Mouse (Mus musculus): Measurements from ENCODE around the gene Ppfia3. TPM values are rescaled to one million over a fixed set of nuclear protein-coding genes. Genes with fewer than 3 reads are reported as not detected.

Ppfia3 gene
- polyA plus RNA-seq, 1 experiment from 2014 or later = 30.4 TPM

- WGBS = 66% methylated on average over 3 of the region's 3 CpGs
- no peaks in the 10 kb centered on the region for H3K27me3 ChIP-seq (ENCODE audit: control insufficient read depth, insufficient read depth, low read length)
- H3K4me1 ChIP-seq (ENCODE audit: control insufficient read depth, insufficient read depth, low read length) = 0 out of 2 replicates have a peak, but pooled peaks cover 4% of the 10 kb centered on the region
- ATAC-seq (ENCODE audit: low read depth) = no peak
- no peak overlapping the region for H3K9ac ChIP-seq (replicated peaks; ENCODE audit: low read depth, low read length)
- no peaks in the 10 kb centered on the region for H3K36me3 ChIP-seq (ENCODE audit: control insufficient read depth, insufficient read depth, low read length)
- no peak overlapping the region for H3K4me2 ChIP-seq (ENCODE audit: low read depth, low read length)
- H3K9me3 ChIP-seq (ENCODE audit: control insufficient read depth, low read length) = no peaks in the 10 kb centered on the region
- no peak overlapping the region for H3K27ac ChIP-seq (ENCODE audit: low read depth, low read length)
- H3K4me3 ChIP-seq (ENCODE audit: low read depth, low read length) = no peak overlapping the region
Measured at GRCm38 (mm10) chr7:45297563-45297962, 69.3 kb downstream of the Ppfia3 start.

- Histone ChIP-seq H3K36me3 (ENCODE audit: control insufficient read depth, insufficient read depth, low read length) (no peaks in the 10 kb centered on the region), H3K4me1 (ENCODE audit: control insufficient read depth, insufficient read depth, low read length) (0 out of 2 replicates have a peak, but pooled peaks cover 4% of the 10 kb centered on the region), H3K27ac (ENCODE audit: low read depth, low read length) (no peak overlapping the region), H3K9me3 (ENCODE audit: control insufficient read depth, low read length) (no peaks in the 10 kb centered on the region), H3K27me3 (ENCODE audit: control insufficient read depth, insufficient read depth, low read length) (no peaks in the 10 kb centered on the region), H3K9ac (replicated peaks; ENCODE audit: low read depth, low read length) (no peak overlapping the region), H3K4me3 (ENCODE audit: low read depth, low read length) (no peak overlapping the region), H3K4me2 (ENCODE audit: low read depth, low read length) (no peak overlapping the region)
- 53% methylated on average over 1 of the region's 1 CpGs for WGBS
- ATAC-seq (ENCODE audit: low read depth) = no peak
Measured at GRCm38 (mm10) chr7:45296626-45297025, 70.2 kb downstream of the Ppfia3 start.

Other genes with a start within 250 kb of the Ppfia3 start
- 781 and 868 TPM in 2 replicates for gene Rps11, start 242.6 kb downstream of the Ppfia3 start, polyA plus RNA-seq (2014; fragmentation: Nextera tagmentation; extraction: Ambion mirVana)
- 668 and 729 TPM in 2 replicates for gene Rpl13a, start 238.3 kb downstream of the Ppfia3 start, polyA plus RNA-seq (2014; fragmentation: Nextera tagmentation; extraction: Ambion mirVana)
- 0.33 TPM in 1 of 2 replicates, not detected in the other for gene Gm45713, start 230.8 kb downstream of the Ppfia3 start, polyA plus RNA-seq (2014; fragmentation: Nextera tagmentation; extraction: Ambion mirVana)
- gene Flt3l, start 230.6 kb downstream of the Ppfia3 start, polyA plus RNA-seq (2014; fragmentation: Nextera tagmentation; extraction: Ambion mirVana) = 1.3 and 1.6 TPM in 2 replicates
- 90.4 and 91.2 TPM in 2 replicates for gene Pih1d1, start 212.7 kb downstream of the Ppfia3 start, polyA plus RNA-seq (2014; fragmentation: Nextera tagmentation; extraction: Ambion mirVana)
- gene Aldh16a1, start 212.4 kb downstream of the Ppfia3 start, polyA plus RNA-seq (2014; fragmentation: Nextera tagmentation; extraction: Ambion mirVana) = 16.9 and 19.8 TPM in 2 replicates
- gene Slc17a7, start 203.1 kb downstream of the Ppfia3 start, polyA plus RNA-seq (2014; fragmentation: Nextera tagmentation; extraction: Ambion mirVana) = 0.71 TPM in 1 of 2 replicates, not detected in the other
- gene Gfy, start 187.4 kb downstream of the Ppfia3 start, polyA plus RNA-seq (2014; fragmentation: Nextera tagmentation; extraction: Ambion mirVana) = not detected in 2 replicates
- not detected in 2 replicates for gene Pth2, start 186.0 kb downstream of the Ppfia3 start, polyA plus RNA-seq (2014; fragmentation: Nextera tagmentation; extraction: Ambion mirVana)
- 0.15 and 0.50 TPM in 2 replicates for gene Ccdc155, start 162.1 kb downstream of the Ppfia3 start, polyA plus RNA-seq (2014; fragmentation: Nextera tagmentation; extraction: Ambion mirVana)
- gene Dkkl1, start 154.9 kb downstream of the Ppfia3 start, polyA plus RNA-seq (2014; fragmentation: Nextera tagmentation; extraction: Ambion mirVana) = 11.8 and 12.9 TPM in 2 replicates
- 24.5 and 39.9 TPM in 2 replicates for gene Tead2, start 151.3 kb downstream of the Ppfia3 start, polyA plus RNA-seq (2014; fragmentation: Nextera tagmentation; extraction: Ambion mirVana)
- gene Cd37, start 127.9 kb downstream of the Ppfia3 start, polyA plus RNA-seq (2014; fragmentation: Nextera tagmentation; extraction: Ambion mirVana) = 1.0 and 1.6 TPM in 2 replicates
- 0.75 and 0.99 TPM in 2 replicates for gene Slc6a16, start 125.9 kb downstream of the Ppfia3 start, polyA plus RNA-seq (2014; fragmentation: Nextera tagmentation; extraction: Ambion mirVana)
- gene Slc6a21, start 89.5 kb downstream of the Ppfia3 start, polyA plus RNA-seq (2014; fragmentation: Nextera tagmentation; extraction: Ambion mirVana) = not detected in 2 replicates
- gene Trpm4, start 33.2 kb downstream of the Ppfia3 start, polyA plus RNA-seq (2014; fragmentation: Nextera tagmentation; extraction: Ambion mirVana) = 9.1 and 10.9 TPM in 2 replicates
- 0.13 and 0.52 TPM in 2 replicates for gene Hrc, start 31.7 kb downstream of the Ppfia3 start, polyA plus RNA-seq (2014; fragmentation: Nextera tagmentation; extraction: Ambion mirVana)
- gene Lin7b, start 3.6 kb upstream of the Ppfia3 start, polyA plus RNA-seq (2014; fragmentation: Nextera tagmentation; extraction: Ambion mirVana) = 24.9 and 49.4 TPM in 2 replicates
- 76.1 and 93.7 TPM in 2 replicates for gene Snrnp70, start 28.7 kb upstream of the Ppfia3 start, polyA plus RNA-seq (2014; fragmentation: Nextera tagmentation; extraction: Ambion mirVana)
- gene Kcna7, start 38.6 kb upstream of the Ppfia3 start, polyA plus RNA-seq (2014; fragmentation: Nextera tagmentation; extraction: Ambion mirVana) = not detected in 2 replicates
- gene Ntf5, start 46.7 kb upstream of the Ppfia3 start, polyA plus RNA-seq (2014; fragmentation: Nextera tagmentation; extraction: Ambion mirVana) = not detected in 2 replicates
- not detected in 2 replicates for gene Lhb, start 53.8 kb upstream of the Ppfia3 start, polyA plus RNA-seq (2014; fragmentation: Nextera tagmentation; extraction: Ambion mirVana)
- gene Gys1, start 67.8 kb upstream of the Ppfia3 start, polyA plus RNA-seq (2014; fragmentation: Nextera tagmentation; extraction: Ambion mirVana) = 18.1 and 19.9 TPM in 2 replicates
- 86.8 and 95.3 TPM in 2 replicates for gene Ruvbl2, start 71.1 kb upstream of the Ppfia3 start, polyA plus RNA-seq (2014; fragmentation: Nextera tagmentation; extraction: Ambion mirVana)
- 5,062 and 5,088 TPM in 2 replicates for gene Ftl1, start 92.9 kb upstream of the Ppfia3 start, polyA plus RNA-seq (2014; fragmentation: Nextera tagmentation; extraction: Ambion mirVana)
- 107 and 215 TPM in 2 replicates for gene Bax, start 99.9 kb upstream of the Ppfia3 start, polyA plus RNA-seq (2014; fragmentation: Nextera tagmentation; extraction: Ambion mirVana)
- 0.17 and 0.31 TPM in 2 replicates for gene Tulp2, start 114.9 kb upstream of the Ppfia3 start, polyA plus RNA-seq (2014; fragmentation: Nextera tagmentation; extraction: Ambion mirVana)
- not detected in 2 replicates for gene Gm45808, start 119.8 kb upstream of the Ppfia3 start, polyA plus RNA-seq (2014; fragmentation: Nextera tagmentation; extraction: Ambion mirVana)
- gene Dhdh, start 121.8 kb upstream of the Ppfia3 start, polyA plus RNA-seq (2014; fragmentation: Nextera tagmentation; extraction: Ambion mirVana) = 4.0 and 4.6 TPM in 2 replicates
- 115 and 134 TPM in 2 replicates for gene Nucb1, start 143.4 kb upstream of the Ppfia3 start, polyA plus RNA-seq (2014; fragmentation: Nextera tagmentation; extraction: Ambion mirVana)
- gene Ppp1r15a, start 159.2 kb upstream of the Ppfia3 start, polyA plus RNA-seq (2014; fragmentation: Nextera tagmentation; extraction: Ambion mirVana) = 14.0 and 14.2 TPM in 2 replicates
- gene Plekha4, start 159.3 kb upstream of the Ppfia3 start, polyA plus RNA-seq (2014; fragmentation: Nextera tagmentation; extraction: Ambion mirVana) = 0.54 and 3.2 TPM in 2 replicates
- gene Hsd17b14, start 187.9 kb upstream of the Ppfia3 start, polyA plus RNA-seq (2014; fragmentation: Nextera tagmentation; extraction: Ambion mirVana) = 0.40 and 0.60 TPM in 2 replicates
- gene Bcat2, start 203.1 kb upstream of the Ppfia3 start, polyA plus RNA-seq (2014; fragmentation: Nextera tagmentation; extraction: Ambion mirVana) = 15.8 and 19.2 TPM in 2 replicates
- gene Fgf21, start 248.5 kb upstream of the Ppfia3 start, polyA plus RNA-seq (2014; fragmentation: Nextera tagmentation; extraction: Ambion mirVana) = not detected in 2 replicates

Measured in neural tube, embryonic 14.5 days (tissue).